Mouse (Mus musculus) heart, adult 2 months (tissue): ENCODE data around the gene Cmtm8.

ENCODE experiments used
- CTCF ChIP-seq: fragments of 200-600 bp; IDR thresholded peaks from 2 replicates; pipeline ENCODE4 v1.8.1; 2022; ENCODE audit warnings: antibody characterized with exemption, mild to moderate bottlenecking, moderate library complexity
- POLR2A ChIP-seq: fragments of 200-500 bp; IDR thresholded peaks from 2 replicates; pipeline ENCODE4 v1.6.1; 2011; ENCODE audit warnings: mild to moderate bottlenecking, low read depth, low read length, control low read depth; ENCODE audit not compliant: insufficient read depth

- TF ChIP-seq CTCF (no peak), POLR2A (no peak)
Measured at GRCm38 (mm10) chr9:114838870-114839269, 5.1 kb downstream of the Cmtm8 start.
